Mouse (Mus musculus) intestine, embryonic 14.5 days (tissue): Measurements from ENCODE around the gene Nup98. TPM values are rescaled to one million over a fixed set of nuclear protein-coding genes. Genes with fewer than 3 reads are reported as not detected.

Experiments used
- ATAC-seq: fragments of 200-750 bp; cut with Nextera tagmentation; replicated peaks from 2 replicates; pipeline ENCODE4 v1.8.0; 2017; ENCODE audit warnings: low read depth, moderate number of reproducible peaks, moderate TSS enrichment, moderate library complexity; ENCODE audit not compliant: low FRiP score, low TSS enrichment
- DNase-seq: peaks from one replicate; pipeline ENCODE4 v3.0.0-alpha.2; 2018; ENCODE audit warnings: low spot score
- H3K27ac ChIP-seq: fragments of 300-500 bp; sonication (generic); 2 replicates; pipeline ENCODE4 v1.5.1; 2014; ENCODE audit warnings: low read depth, mild to moderate bottlenecking, control low read depth
- H3K27me3 ChIP-seq: fragments of 300-500 bp; sonication (generic); replicated peaks from 2 replicates; pipeline ENCODE4 v1.6.1; 2014; ENCODE audit warnings: low read length, control low read depth; ENCODE audit not compliant: control insufficient read depth, insufficient read depth
- H3K36me3 ChIP-seq: fragments of 300-500 bp; sonication (generic); 2 replicates; pipeline ENCODE4 v1.6.1; 2014; ENCODE audit warnings: low read length, control low read depth; ENCODE audit not compliant: control insufficient read depth, insufficient read depth
- H3K4me1 ChIP-seq: fragments of 300-500 bp; sonication (generic); replicated peaks from 2 replicates; pipeline ENCODE4 v1.6.1; 2014; ENCODE audit warnings: low read length, control low read depth, mixed read lengths; ENCODE audit not compliant: control insufficient read depth, insufficient read depth
- H3K4me2 ChIP-seq: fragments of 300-500 bp; sonication (generic); 2 replicates; pipeline ENCODE4 v1.6.1; 2014; ENCODE audit warnings: low read length
- H3K4me3 ChIP-seq: fragments of 300-500 bp; sonication (generic); 2 replicates; pipeline ENCODE4 v1.5.1; 2014; ENCODE audit warnings: low read depth, low read length, control low read depth, mixed read lengths
- H3K9ac ChIP-seq: fragments of 300-500 bp; sonication (generic); 2 replicates; pipeline ENCODE4 v1.6.1; 2014; ENCODE audit warnings: mild to moderate bottlenecking, low read length
- H3K9me3 ChIP-seq: fragments of 300-500 bp; sonication (generic); 2 replicates; pipeline ENCODE4 v1.6.1; 2016; ENCODE audit warnings: low read length, control low read depth; ENCODE audit not compliant: control insufficient read depth
- WGBS: fragments of 180-500 bp; shearing (Covaris S2); extraction: QIAGEN DNeasy Blood & Tissue Kit; methylation state at CpG from one replicate; pipeline ENCODE4 v1.1.7; 2014; 5-methylcytosine and 5-hydroxymethylcytosine counted together
- polyA plus RNA-seq: library from polyadenylated mRNA; unstranded; fragments of >200 nt; fragmentation: Nextera tagmentation; extraction: Ambion mirVana; gene quantifications from 2 replicates; pipeline ENCODE4 v1.2.1, GENCODE M21; 2014

Gene Nup98
- polyA plus RNA-seq, 1 experiment from 2014 or later: 46.6 TPM

DNA sequence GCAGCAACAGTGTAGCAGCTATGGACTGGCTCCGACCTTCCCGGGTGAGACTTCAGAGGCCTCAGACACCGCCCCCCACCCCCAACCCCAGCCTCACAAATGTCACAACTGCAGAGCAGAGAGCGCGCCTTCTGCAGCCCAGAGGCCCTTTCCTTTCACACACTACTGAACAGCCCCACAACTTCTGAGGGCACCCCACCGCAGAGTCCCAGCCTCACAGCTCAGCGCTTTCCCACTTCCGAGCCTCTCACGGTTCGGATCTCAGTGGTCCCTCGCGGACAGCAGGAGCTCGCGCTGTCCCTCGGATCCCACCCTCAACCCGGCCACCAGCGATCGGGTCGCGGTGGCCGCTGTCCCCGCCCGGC, 39.5 kb upstream of the Nup98 start:
- Histone ChIP-seq H3K9me3 (no peaks in the 10 kb centered on the region), H3K36me3 (no peaks in the 10 kb centered on the region), H3K27ac (peak overlapping the region; percentile 97), H3K9ac (peak overlapping the region; percentile 85), H3K27me3 (no peaks in the 10 kb centered on the region), H3K4me3 (peak overlapping the region; percentile 77), H3K4me2 (peak overlapping the region; percentile 89), H3K4me1 (peaks cover 45% of the 10 kb centered on the region)
- ATAC-seq: peak; percentile 38
- under 1% methylated on average over 23 of the region's 23 CpGs for WGBS
- no peak for DNase-seq

DNA sequence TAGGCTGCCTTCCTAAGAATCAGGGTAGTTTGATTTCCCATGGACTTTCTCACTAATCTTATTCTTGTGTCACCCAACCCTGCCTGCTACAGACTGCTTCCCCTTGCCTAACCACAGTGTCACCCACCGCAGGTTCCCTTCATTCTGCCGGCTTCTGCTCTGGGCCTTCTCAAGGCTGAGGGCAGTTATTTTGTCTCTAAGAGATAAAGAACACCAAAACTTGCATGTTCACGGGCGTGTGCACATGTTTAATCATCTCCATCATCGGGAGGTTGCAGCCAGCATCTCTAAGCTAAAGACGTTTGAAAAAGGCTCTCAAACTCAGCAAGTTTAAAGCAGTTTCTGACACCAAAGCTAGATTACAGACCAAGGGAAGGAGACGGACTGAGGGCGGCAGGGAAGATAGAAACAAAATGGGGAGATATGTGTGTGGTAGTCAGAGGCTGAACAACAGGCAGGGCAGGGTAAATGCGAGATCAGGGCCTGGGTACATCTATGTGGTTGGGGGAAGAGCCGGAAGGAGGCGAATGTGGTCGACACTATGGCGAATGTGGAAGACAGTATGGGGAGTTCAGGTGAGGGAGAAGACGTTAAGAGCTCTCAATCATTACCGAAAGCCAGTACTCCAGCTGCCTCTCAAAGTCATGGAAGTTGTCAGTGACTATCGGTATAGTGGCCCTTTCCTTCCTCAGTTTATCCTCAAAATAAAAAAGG, 38.9 kb upstream of the Nup98 start:
- H3K27ac ChIP-seq: 0 out of 2 replicates have a peak overlapping the region, but pooled peaks have one; percentile 97
- H3K4me2 ChIP-seq: peak overlapping the region; percentile 89
- WGBS: 17% methylated on average over 16 of the region's 16 CpGs
- DNase-seq: no peak
- peak overlapping the region; percentile 77 for H3K4me3 ChIP-seq
- H3K27me3 ChIP-seq: no peaks in the 10 kb centered on the region
- peaks cover 49% of the 10 kb centered on the region for H3K4me1 ChIP-seq
- no peaks in the 10 kb centered on the region for H3K36me3 ChIP-seq
- H3K9ac ChIP-seq: peak overlapping the region; percentile 85
- H3K9me3 ChIP-seq: no peaks in the 10 kb centered on the region
- ATAC-seq: no peak

DNA sequence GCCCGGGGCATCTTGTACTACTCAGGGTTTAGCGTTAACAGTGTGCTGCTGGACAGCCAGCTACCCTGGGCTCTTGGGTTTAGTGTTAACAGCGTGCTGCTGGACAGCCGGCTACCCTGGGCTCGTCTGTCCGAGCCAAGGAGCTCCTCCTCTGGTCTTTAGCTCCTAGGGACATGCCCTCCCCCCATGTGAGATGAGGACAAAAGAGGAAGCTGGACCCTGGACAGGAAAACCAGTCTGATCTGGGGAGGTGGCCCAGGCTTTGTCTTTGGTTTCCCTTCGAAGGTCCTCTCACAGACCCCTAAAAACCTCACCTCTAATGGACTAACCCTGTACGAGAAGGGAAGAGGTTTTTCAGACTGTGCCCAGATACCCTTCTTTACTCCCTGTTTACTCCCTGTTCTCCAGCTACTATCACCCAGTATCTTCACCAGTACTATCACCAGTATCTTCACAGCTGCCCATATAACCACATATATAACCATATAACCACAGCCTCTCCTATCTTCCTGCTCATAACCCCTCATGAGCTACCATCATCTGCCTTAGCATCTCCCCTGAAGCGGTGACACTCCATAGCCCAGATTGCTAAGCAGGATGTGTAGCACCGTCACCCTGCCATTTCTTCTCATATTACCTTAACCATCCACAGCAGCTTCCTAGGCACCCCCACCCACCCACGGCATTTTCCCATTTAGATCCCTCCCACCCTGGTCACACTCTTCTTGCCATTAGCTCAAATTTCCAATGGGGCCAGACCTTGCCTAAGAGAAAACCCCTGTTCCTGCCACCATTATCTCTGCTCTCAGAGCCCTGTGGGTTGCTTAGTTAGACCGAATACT, 37.2 kb upstream of the Nup98 start:
- DNase-seq (no peak), ATAC-seq (no peak)
- H3K9me3 ChIP-seq: no peaks in the 10 kb centered on the region
- WGBS: 58% methylated on average over 12 of the region's 12 CpGs
- H3K27ac ChIP-seq: 0 out of 2 replicates have a peak overlapping the region, but pooled peaks have one; percentile 6
- H3K4me3 ChIP-seq: no peak overlapping the region
- H3K4me2 ChIP-seq: peak overlapping the region; percentile 89
- no peaks in the 10 kb centered on the region for H3K36me3 ChIP-seq
- 0 out of 2 replicates have a peak overlapping the region, but pooled peaks have one; percentile 5 for H3K9ac ChIP-seq
- H3K27me3 ChIP-seq: no peaks in the 10 kb centered on the region
- peaks cover 55% of the 10 kb centered on the region for H3K4me1 ChIP-seq

- Histone ChIP-seq H3K27ac (no peak overlapping the region), H3K4me1 (peaks cover 55% of the 10 kb centered on the region), H3K9me3 (no peaks in the 10 kb centered on the region), H3K36me3 (peaks cover 6% of the 10 kb centered on the region), H3K9ac (no peak overlapping the region), H3K27me3 (no peaks in the 10 kb centered on the region), H3K4me2 (0 out of 2 replicates have a peak overlapping the region, but pooled peaks have one; percentile 6), H3K4me3 (no peak overlapping the region)
- WGBS: 41% methylated on average over 6 of the region's 6 CpGs
- no peak for ATAC-seq
- DNase-seq: no peak
Measured at GRCm38 (mm10) chr7:102246265-102246664, 36.3 kb upstream of the Nup98 start.

GRCm38 (mm10) chr7:102245775-102246174, 35.8 kb upstream of the Nup98 start:
- peaks cover 55% of the 10 kb centered on the region for H3K4me1 ChIP-seq
- 0 out of 2 replicates have a peak overlapping the region, but pooled peaks have one; percentile 15 for H3K9ac ChIP-seq
- H3K27ac ChIP-seq: peak overlapping the region; percentile 3; the same call in 1 of the 2 replicates
- ATAC-seq (no peak), DNase-seq (no peak)
- H3K36me3 ChIP-seq: peaks cover 11% of the 10 kb centered on the region
- no peak overlapping the region for H3K4me3 ChIP-seq
- 0 out of 2 replicates have a peak overlapping the region, but pooled peaks have one; percentile 6 for H3K4me2 ChIP-seq
- 21% methylated on average over 1 of the region's 1 CpGs for WGBS
- H3K9me3 ChIP-seq: no peaks in the 10 kb centered on the region
- no peaks in the 10 kb centered on the region for H3K27me3 ChIP-seq

DNA sequence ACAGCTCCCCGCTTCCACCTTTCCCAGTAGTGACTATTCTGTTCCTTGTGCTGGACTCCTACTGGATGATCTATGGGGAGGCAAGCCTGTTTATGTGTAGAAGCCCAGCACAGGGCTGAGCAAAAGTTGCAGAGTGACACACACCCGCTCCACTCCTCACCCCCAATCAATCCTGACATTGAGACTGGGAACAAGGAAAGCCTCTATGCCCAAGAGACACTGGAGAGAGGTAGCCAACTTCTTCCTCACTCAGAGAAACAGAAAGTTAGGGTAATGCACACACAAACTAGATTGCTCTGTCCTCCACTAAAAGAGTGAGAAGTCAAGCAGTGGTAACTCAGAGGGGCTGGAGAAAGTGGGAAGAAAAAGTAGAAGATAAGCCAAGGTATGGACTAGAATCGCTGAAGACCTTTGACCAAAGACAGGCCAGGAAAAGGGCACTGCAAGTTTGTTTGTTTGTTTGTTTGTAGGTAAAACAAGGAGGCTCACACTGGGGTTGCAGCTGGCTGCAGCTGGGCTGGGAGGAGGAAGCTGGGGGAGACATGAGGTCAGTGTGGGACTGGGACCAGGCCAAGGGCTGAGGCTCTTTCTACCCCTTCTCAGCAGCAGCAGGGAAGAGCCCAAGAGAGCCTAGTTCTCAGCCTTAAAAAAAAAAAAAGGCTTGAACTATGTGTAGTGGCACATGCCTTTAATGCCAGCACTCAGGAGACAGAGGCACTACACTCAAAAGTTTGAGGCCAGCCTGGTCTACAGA, 35.0 kb upstream of the Nup98 start:
- no peak overlapping the region for H3K9ac ChIP-seq

DNA sequence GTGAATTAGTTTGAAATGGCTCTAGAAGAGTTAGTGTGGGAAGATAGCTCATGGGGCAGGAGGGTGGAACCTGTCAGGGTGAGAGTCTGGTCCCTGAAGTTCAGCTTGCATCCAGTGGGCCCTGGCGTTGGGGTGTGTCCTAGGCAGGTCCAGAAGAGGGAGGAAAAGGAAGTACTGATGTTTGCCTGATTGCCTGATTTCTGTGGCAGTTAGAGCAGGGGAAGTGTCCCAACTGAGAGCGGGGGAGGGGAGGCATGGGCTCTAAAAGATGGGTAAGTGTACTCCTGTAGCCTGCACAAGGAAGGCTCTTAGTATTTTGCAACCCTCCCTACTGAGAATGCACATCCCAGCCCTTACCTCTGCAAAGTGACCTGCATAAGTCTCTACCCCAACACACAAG, 33.9 kb upstream of the Nup98 start:
- Histone ChIP-seq H3K4me3 (no peak overlapping the region), H3K36me3 (peaks cover 28% of the 10 kb centered on the region), H3K4me2 (no peak overlapping the region), H3K9ac (no peak overlapping the region), H3K4me1 (peaks cover 52% of the 10 kb centered on the region), H3K27ac (no peak overlapping the region), H3K27me3 (no peaks in the 10 kb centered on the region), H3K9me3 (no peaks in the 10 kb centered on the region)
- no peak for DNase-seq
- 80% methylated on average over 2 of the region's 2 CpGs for WGBS
- ATAC-seq: no peak

More for the DNA sequence above, 35.0 kb upstream of the Nup98 start:
- H3K9me3 ChIP-seq: no peaks in the 10 kb centered on the region
- H3K27me3 ChIP-seq: no peaks in the 10 kb centered on the region
- 79% methylated on average over 3 of the region's 3 CpGs for WGBS
- no peak overlapping the region; the same call in 1 of the 2 replicates for H3K27ac ChIP-seq
- DNase-seq (no peak), ATAC-seq (no peak)
- H3K36me3 ChIP-seq: peaks cover 18% of the 10 kb centered on the region
- H3K4me3 ChIP-seq: no peak overlapping the region
- no peak overlapping the region for H3K4me2 ChIP-seq
- peaks cover 55% of the 10 kb centered on the region for H3K4me1 ChIP-seq

DNA sequence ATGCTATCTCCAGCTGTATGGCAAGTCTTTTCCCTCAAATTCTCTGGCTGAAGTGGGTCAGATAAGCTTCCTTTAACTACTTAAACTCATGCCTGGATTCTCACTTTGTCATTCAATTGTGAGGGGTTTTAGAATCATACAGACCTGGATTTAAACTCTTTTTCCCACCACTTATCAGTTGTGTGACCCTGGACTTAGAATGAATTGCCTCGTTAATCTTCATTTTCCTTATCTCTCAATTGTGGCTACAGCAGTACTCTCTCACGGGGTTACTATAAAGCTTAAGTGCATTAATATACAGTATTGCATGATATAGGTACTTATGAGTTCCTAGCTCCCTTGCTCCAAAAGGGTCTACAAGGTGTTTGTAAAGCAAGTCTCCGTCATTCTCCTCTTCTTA, 32.9 kb upstream of the Nup98 start:
- Histone ChIP-seq H3K4me2 (no peak overlapping the region), H3K9ac (no peak overlapping the region), H3K9me3 (no peaks in the 10 kb centered on the region), H3K27me3 (no peaks in the 10 kb centered on the region), H3K27ac (no peak overlapping the region), H3K4me3 (no peak overlapping the region), H3K4me1 (peaks cover 42% of the 10 kb centered on the region), H3K36me3 (peaks cover 37% of the 10 kb centered on the region)
- 74% methylated on average over 3 of the region's 3 CpGs for WGBS
- DNase-seq: no peak
- no peak for ATAC-seq
